Mouse (Mus musculus): Measurements from ENCODE around the gene Gm20388. TPM values are rescaled to one million over a fixed set of nuclear protein-coding genes. Genes with fewer than 3 reads are reported as not detected.

The Gm20388 gene
- polyA plus RNA-seq, 1 experiment: 49.7 TPM

DNA sequence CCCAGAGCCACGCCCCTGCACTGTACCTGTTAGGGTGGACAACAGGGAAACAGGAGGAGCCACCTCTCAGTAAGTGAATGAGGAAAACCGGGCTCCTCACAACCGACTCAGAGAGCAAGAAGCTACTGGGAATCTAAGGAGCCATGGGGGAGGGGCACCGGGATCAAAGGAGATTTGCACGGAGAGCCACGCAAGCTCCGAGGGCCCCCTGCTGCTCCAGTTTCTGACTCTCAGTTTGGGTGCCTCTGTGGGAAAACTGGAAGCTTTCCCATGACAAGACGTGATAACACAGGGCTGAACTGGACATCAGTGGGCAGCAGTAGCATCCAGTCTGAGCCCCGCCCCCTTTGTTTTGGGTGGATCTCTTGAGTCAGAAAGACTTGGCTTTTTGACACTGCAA, 1489.9 kb downstream of the Gm20388 start:
- TF ChIP-seq POLR2A (IDR thresholded peaks at IDR 0.05; ENCODE audit: low read depth, low read length): no peak
- no peak for TF ChIP-seq CTCF (conservative IDR thresholded peaks at IDR 0.05; ENCODE audit: insufficient read depth, insufficient read length, low read depth, low read length)
- no peaks in the 10 kb centered on the region for H3K4me1 ChIP-seq (ENCODE audit: control insufficient read depth, insufficient read depth, low read length)
- no peak for DNase-seq
- no peak overlapping the region for H3K27ac ChIP-seq (ENCODE audit: insufficient read depth, low read depth, low read length)
- no peak overlapping the region for H3K4me3 ChIP-seq (ENCODE audit: insufficient read depth, low read depth, low read length)
- WGBS: 36% methylated on average over 9 of the region's 9 CpGs
- H3K27me3 ChIP-seq (replicated peaks; ENCODE audit: control insufficient read depth, insufficient read depth, low read length): no peaks in the 10 kb centered on the region
- H3K36me3 ChIP-seq (ENCODE audit: control insufficient read depth, insufficient read depth, low read length): no peaks in the 10 kb centered on the region

GRCm38 (mm10) chr8:121403821-121404220, 1493.2 kb downstream of the Gm20388 start:
- Histone ChIP-seq H3K27me3 (replicated peaks; ENCODE audit: control insufficient read depth, insufficient read depth, low read length) (no peaks in the 10 kb centered on the region), H3K4me1 (ENCODE audit: control insufficient read depth, insufficient read depth, low read length) (no peaks in the 10 kb centered on the region), H3K36me3 (ENCODE audit: control insufficient read depth, insufficient read depth, low read length) (no peaks in the 10 kb centered on the region), H3K27ac (ENCODE audit: insufficient read depth, low read depth, low read length) (no peak overlapping the region), H3K4me3 (ENCODE audit: insufficient read depth, low read depth, low read length) (no peak overlapping the region)
- no peak for DNase-seq
- TF ChIP-seq CTCF (conservative IDR thresholded peaks at IDR 0.05; ENCODE audit: insufficient read depth, insufficient read length, low read depth, low read length) (no peak), POLR2A (IDR thresholded peaks at IDR 0.05; ENCODE audit: low read depth, low read length) (no peak)
- 71% methylated on average over 6 of the region's 6 CpGs for WGBS

- TF ChIP-seq CTCF (conservative IDR thresholded peaks at IDR 0.05; ENCODE audit: insufficient read depth, insufficient read length, low read depth, low read length) (no peak), POLR2A (IDR thresholded peaks at IDR 0.05; ENCODE audit: low read depth, low read length) (no peak)
- H3K36me3 ChIP-seq (ENCODE audit: control insufficient read depth, insufficient read depth, low read length): no peaks in the 10 kb centered on the region
- no peak overlapping the region for H3K4me3 ChIP-seq (ENCODE audit: insufficient read depth, low read depth, low read length)
- WGBS: 54% methylated on average over 6 of the region's 6 CpGs
- H3K4me1 ChIP-seq (ENCODE audit: control insufficient read depth, insufficient read depth, low read length): no peaks in the 10 kb centered on the region
- no peak overlapping the region for H3K27ac ChIP-seq (ENCODE audit: insufficient read depth, low read depth, low read length)
- no peak for DNase-seq
- no peaks in the 10 kb centered on the region for H3K27me3 ChIP-seq (replicated peaks; ENCODE audit: control insufficient read depth, insufficient read depth, low read length)
Measured at GRCm38 (mm10) chr8:121418081-121418480, 1507.4 kb downstream of the Gm20388 start.

GRCm38 (mm10) chr8:121419551-121419950, 1508.9 kb downstream of the Gm20388 start:
- TF ChIP-seq CTCF (conservative IDR thresholded peaks at IDR 0.05; ENCODE audit: insufficient read depth, insufficient read length, low read depth, low read length): no peak
- no peak for TF ChIP-seq POLR2A (IDR thresholded peaks at IDR 0.05; ENCODE audit: low read depth, low read length)
- DNase-seq: no peak

GRCm38 (mm10) chr8:121421009-121421408, 1510.4 kb downstream of the Gm20388 start:
- TF ChIP-seq POLR2A (IDR thresholded peaks at IDR 0.05; ENCODE audit: low read depth, low read length): no peak
- no peak for TF ChIP-seq CTCF (conservative IDR thresholded peaks at IDR 0.05; ENCODE audit: insufficient read depth, insufficient read length, low read depth, low read length)
- no peaks in the 10 kb centered on the region for H3K4me1 ChIP-seq (ENCODE audit: control insufficient read depth, insufficient read depth, low read length)
- no peak overlapping the region for H3K4me3 ChIP-seq (ENCODE audit: insufficient read depth, low read depth, low read length)
- H3K27me3 ChIP-seq (replicated peaks; ENCODE audit: control insufficient read depth, insufficient read depth, low read length): no peaks in the 10 kb centered on the region
- no peaks in the 10 kb centered on the region for H3K36me3 ChIP-seq (ENCODE audit: control insufficient read depth, insufficient read depth, low read length)
- H3K27ac ChIP-seq (ENCODE audit: insufficient read depth, low read depth, low read length): no peak overlapping the region
- DNase-seq: no peak
- WGBS: 82% methylated on average over 5 of the region's 5 CpGs

More at GRCm38 (mm10) chr8:121419551-121419950, 1508.9 kb downstream of the Gm20388 start:
- H3K4me1 ChIP-seq (ENCODE audit: control insufficient read depth, insufficient read depth, low read length): no peaks in the 10 kb centered on the region
- no peak overlapping the region for H3K27ac ChIP-seq (ENCODE audit: insufficient read depth, low read depth, low read length)
- no peaks in the 10 kb centered on the region for H3K27me3 ChIP-seq (replicated peaks; ENCODE audit: control insufficient read depth, insufficient read depth, low read length)
- H3K36me3 ChIP-seq (ENCODE audit: control insufficient read depth, insufficient read depth, low read length): no peaks in the 10 kb centered on the region
- WGBS: 96% methylated on average over 2 of the region's 2 CpGs
- H3K4me3 ChIP-seq (ENCODE audit: insufficient read depth, low read depth, low read length): no peak overlapping the region

DNA sequence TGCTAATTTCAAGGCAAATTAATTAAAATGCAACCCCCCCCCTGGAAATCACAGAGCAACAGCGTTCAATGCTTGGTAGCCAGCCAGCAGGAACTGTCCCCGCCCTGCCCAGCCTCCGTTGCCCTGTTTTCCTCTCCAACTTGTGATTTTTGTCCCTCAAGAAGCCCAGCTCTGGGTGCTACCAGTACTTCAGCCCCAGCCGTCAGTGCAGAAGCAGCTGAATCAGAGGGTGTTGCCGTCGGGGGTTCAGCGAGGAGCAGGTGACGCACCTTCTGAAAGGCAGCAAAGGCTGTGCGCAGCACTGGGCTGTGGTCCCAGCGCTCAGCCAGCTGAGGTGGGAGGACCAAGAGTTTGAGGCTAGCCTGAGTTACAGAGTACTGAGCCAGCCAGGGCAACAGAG, 1513.4 kb downstream of the Gm20388 start:
- H3K27ac ChIP-seq (ENCODE audit: insufficient read depth, low read depth, low read length): no peak overlapping the region
- TF ChIP-seq POLR2A (IDR thresholded peaks at IDR 0.05; ENCODE audit: low read depth, low read length) (no peak), CTCF (conservative IDR thresholded peaks at IDR 0.05; ENCODE audit: insufficient read depth, insufficient read length, low read depth, low read length) (no peak)
- 84% methylated on average over 10 of the region's 10 CpGs for WGBS
- peak; percentile 39 for DNase-seq
- H3K36me3 ChIP-seq (ENCODE audit: control insufficient read depth, insufficient read depth, low read length): no peaks in the 10 kb centered on the region
- H3K4me3 ChIP-seq (ENCODE audit: insufficient read depth, low read depth, low read length): no peak overlapping the region
- H3K27me3 ChIP-seq (replicated peaks; ENCODE audit: control insufficient read depth, insufficient read depth, low read length): no peaks in the 10 kb centered on the region
- H3K4me1 ChIP-seq (ENCODE audit: control insufficient read depth, insufficient read depth, low read length): no peaks in the 10 kb centered on the region

DNA sequence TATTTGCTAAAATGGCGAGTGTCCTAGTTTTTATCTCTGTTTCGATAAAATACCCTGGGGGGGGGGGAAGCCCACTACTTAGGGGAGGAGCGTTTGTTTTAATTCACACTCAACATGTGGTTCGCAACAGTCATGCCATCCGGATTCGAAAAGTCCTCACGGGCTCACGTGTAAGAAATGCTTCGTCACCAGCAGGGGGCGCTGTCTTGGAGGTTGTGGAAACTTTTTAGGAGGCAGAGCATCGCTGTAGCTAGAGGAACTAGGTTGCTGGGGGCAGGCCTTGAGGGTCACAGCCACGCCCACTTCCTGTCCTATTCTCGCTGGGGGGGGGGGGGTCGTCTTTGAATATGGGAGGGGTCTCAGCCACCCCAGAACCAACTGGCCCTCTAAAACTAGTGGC, 1514.0 kb downstream of the Gm20388 start:
- peak; percentile 36 for TF ChIP-seq CTCF (conservative IDR thresholded peaks at IDR 0.05; ENCODE audit: insufficient read depth, insufficient read length, low read depth, low read length)
- no peak for TF ChIP-seq POLR2A (IDR thresholded peaks at IDR 0.05; ENCODE audit: low read depth, low read length)
- Histone ChIP-seq H3K27ac (ENCODE audit: insufficient read depth, low read depth, low read length) (no peak overlapping the region), H3K4me1 (ENCODE audit: control insufficient read depth, insufficient read depth, low read length) (no peaks in the 10 kb centered on the region), H3K4me3 (ENCODE audit: insufficient read depth, low read depth, low read length) (no peak overlapping the region), H3K27me3 (replicated peaks; ENCODE audit: control insufficient read depth, insufficient read depth, low read length) (no peaks in the 10 kb centered on the region), H3K36me3 (ENCODE audit: control insufficient read depth, insufficient read depth, low read length) (no peaks in the 10 kb centered on the region)
- DNase-seq: no peak
- WGBS: 85% methylated on average over 14 of the region's 14 CpGs

Data from kidney, adult 2 months (tissue).